Mouse (Mus musculus) heart, adult 2 months (tissue): ENCODE measurements at regions not wholly inside any gene's neighbourhood (a gene's known extent, or its start where the extent isn't known, plus 50 kb on each side); places are given as distances from the start of the nearest gene placed in this dataset.

Experiments used
- CTCF ChIP-seq: fragments of 200-600 bp; IDR thresholded peaks from 2 replicates; pipeline ENCODE4 v1.8.1; 2022; ENCODE audit warnings: antibody characterized with exemption, mild to moderate bottlenecking, moderate library complexity
- EP300 ChIP-seq: fragments of 200-500 bp; IDR thresholded peaks from 2 replicates; pipeline ENCODE4 v1.6.1; 2011; ENCODE audit warnings: low read depth, low read length, control low read depth; ENCODE audit not compliant: insufficient read depth
- POLR2A ChIP-seq: fragments of 200-500 bp; IDR thresholded peaks from 2 replicates; pipeline ENCODE4 v1.6.1; 2011; ENCODE audit warnings: mild to moderate bottlenecking, low read depth, low read length, control low read depth; ENCODE audit not compliant: insufficient read depth

GRCm38 (mm10) chrX:58514925-58515324 lies 394.2 kb upstream of the 4930550L24Rik start:
- no peak for TF ChIP-seq POLR2A
- no peak for TF ChIP-seq EP300
- TF ChIP-seq CTCF = no peak
